Mouse (Mus musculus): ENCODE results near the gene Coro2b. TPM values are rescaled to one million over a fixed set of nuclear protein-coding genes. Genes with fewer than 3 reads are reported as not detected.
A peak's percentile ranks its signal among the peaks of the same experiment; 100 is the strongest.

Gene Coro2b
- polyA plus RNA-seq, 1 experiment from 2014 or later = 9.6 TPM

DNA sequence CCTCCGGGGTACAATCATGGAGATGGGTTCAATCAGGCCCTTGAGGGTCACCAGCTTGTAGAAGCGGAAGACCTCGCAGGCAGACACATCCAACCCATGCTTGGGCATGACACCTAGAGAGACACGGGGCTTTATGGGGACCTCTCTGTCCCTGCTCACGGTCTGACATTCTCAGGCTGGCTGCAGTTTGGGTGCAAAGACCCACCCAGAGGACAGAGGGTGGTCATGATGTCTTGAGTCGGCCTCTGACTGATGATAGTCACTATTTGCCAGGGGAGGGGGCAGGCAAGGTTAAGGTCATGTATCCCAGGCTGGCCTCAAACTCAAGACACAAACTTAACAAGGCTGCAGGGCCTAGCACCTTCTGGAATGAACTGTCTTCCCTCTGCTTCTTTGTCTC, 110.3 kb downstream of the Coro2b start:
- WGBS = 94% methylated on average over 6 of the region's 6 CpGs
- no peak overlapping the region for H3K9ac ChIP-seq

DNA sequence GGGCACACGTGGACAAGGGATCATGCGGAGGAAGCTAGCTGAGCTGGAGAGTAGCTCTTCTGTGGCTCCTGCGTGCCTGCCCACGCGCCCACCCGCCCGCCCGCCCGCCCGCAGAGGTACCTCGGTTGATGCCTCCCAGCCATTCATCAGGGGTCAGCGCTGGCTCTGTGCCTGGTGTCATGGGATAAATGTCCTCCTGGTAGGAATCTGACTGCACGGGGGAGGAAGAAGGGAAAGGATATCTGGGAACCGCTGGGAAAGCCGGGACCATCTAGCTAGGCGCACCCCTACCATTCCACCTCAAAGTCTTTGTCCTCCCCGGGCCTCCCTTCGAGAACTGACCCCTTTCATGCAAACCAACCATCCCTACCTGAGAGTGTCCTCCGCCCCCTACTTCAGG, 110.8 kb downstream of the Coro2b start:
- no peaks in the 10 kb centered on the region for H3K9me3 ChIP-seq
- no peaks in the 10 kb centered on the region for H3K36me3 ChIP-seq
- H3K4me2 ChIP-seq = no peak overlapping the region
- WGBS = 85% methylated on average over 19 of the region's 19 CpGs
- ATAC-seq (ENCODE audit: insufficient read depth, low FRiP score, low read depth) = no peak
- no peak overlapping the region for H3K27ac ChIP-seq
- no peak overlapping the region for H3K4me3 ChIP-seq (replicated peaks)
- peaks cover 6% of the 10 kb centered on the region; the same call in 1 of the 2 replicates for H3K4me1 ChIP-seq
- H3K9ac ChIP-seq = no peak overlapping the region
- no peaks in the 10 kb centered on the region for H3K27me3 ChIP-seq (replicated peaks)

More for the DNA sequence above, 110.3 kb downstream of the Coro2b start:
- Histone ChIP-seq H3K9me3 (no peaks in the 10 kb centered on the region), H3K4me2 (no peak overlapping the region), H3K27ac (no peak overlapping the region), H3K27me3 (replicated peaks) (no peaks in the 10 kb centered on the region), H3K4me1 (0 out of 2 replicates have a peak, but pooled peaks cover 3% of the 10 kb centered on the region), H3K36me3 (no peaks in the 10 kb centered on the region), H3K4me3 (replicated peaks) (no peak overlapping the region)
- no peak for ATAC-seq (ENCODE audit: insufficient read depth, low FRiP score, low read depth)

DNA sequence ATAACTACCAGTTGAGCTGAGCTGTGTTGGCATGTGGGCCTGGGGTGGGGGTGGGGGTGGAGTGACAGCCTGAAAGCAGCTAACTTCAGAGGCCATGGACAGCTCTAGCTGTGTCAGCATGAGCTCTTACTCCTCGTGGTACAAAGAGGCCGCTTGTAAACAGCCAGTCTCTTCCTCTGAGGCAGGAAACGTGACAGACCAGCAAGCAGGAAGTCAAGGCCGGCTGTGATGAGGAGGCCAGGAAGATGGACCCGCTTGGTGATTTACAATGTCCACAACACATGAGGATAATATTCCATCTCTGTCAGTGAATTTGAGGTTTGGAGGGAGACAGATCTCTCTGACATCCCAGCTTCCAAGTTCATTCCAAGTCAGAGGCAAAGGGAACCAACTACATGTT, 111.6 kb downstream of the Coro2b start:
- peaks cover 13% of the 10 kb centered on the region for H3K4me1 ChIP-seq
- no peak overlapping the region for H3K27ac ChIP-seq
- no peak overlapping the region for H3K9ac ChIP-seq
- no peaks in the 10 kb centered on the region for H3K9me3 ChIP-seq
- no peak for ATAC-seq (ENCODE audit: insufficient read depth, low FRiP score, low read depth)
- no peak overlapping the region for H3K4me3 ChIP-seq (replicated peaks)
- WGBS = 42% methylated on average over 5 of the region's 5 CpGs
- no peaks in the 10 kb centered on the region for H3K36me3 ChIP-seq
- H3K4me2 ChIP-seq = no peak overlapping the region
- H3K27me3 ChIP-seq (replicated peaks) = no peaks in the 10 kb centered on the region

DNA sequence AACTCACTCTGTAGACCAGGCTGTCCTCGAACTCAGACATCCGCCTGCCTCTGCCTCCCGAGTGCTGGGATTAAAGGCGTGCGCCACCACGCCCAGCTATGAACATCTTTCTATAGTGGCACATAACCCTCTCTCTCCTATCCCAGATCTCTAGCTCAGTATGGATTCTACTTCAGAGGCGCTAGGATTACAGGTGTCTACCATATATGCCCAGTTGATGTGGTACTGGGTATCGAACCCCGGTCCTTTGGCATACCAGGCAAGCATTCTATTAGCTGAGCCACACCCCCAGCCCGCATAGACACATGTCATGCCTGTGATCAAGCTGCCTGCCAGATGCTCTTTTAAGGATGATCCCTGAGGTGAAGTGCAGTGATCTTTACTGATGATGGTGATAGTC, 113.0 kb downstream of the Coro2b start:
- Histone ChIP-seq H3K27me3 (replicated peaks) (no peaks in the 10 kb centered on the region), H3K4me3 (replicated peaks) (no peak overlapping the region), H3K27ac (no peak overlapping the region), H3K4me1 (peaks cover 13% of the 10 kb centered on the region), H3K4me2 (no peak overlapping the region), H3K9ac (no peak overlapping the region), H3K36me3 (no peaks in the 10 kb centered on the region), H3K9me3 (no peaks in the 10 kb centered on the region)
- ATAC-seq (ENCODE audit: insufficient read depth, low FRiP score, low read depth) = no peak
- WGBS = 95% methylated on average over 10 of the region's 10 CpGs

DNA sequence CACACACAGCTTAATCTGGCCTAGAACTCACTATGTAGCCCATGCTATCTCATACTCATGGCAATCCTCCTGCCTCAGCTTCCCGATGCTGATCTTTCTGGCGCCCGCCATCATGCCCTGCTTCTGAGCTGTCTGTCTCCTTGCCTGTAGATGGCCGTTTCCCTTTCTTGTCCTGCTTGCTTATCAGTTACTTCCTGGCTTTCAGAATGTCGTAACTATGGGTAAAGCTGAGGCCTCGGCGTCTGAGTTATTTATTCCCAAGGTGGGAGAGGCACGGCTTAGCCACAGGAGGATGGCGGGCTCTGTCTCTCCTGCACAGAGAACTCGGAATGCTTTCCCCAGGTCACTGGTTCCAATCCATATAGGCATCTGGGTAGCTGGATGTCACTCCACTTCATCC, 113.9 kb downstream of the Coro2b start:
- Histone ChIP-seq H3K9ac (no peak overlapping the region), H3K4me2 (no peak overlapping the region), H3K27ac (no peak overlapping the region), H3K4me1 (peaks cover 13% of the 10 kb centered on the region), H3K36me3 (no peaks in the 10 kb centered on the region), H3K4me3 (replicated peaks) (no peak overlapping the region), H3K27me3 (replicated peaks) (no peaks in the 10 kb centered on the region), H3K9me3 (no peaks in the 10 kb centered on the region)
- ATAC-seq (ENCODE audit: insufficient read depth, low FRiP score, low read depth) = no peak
- WGBS = 77% methylated on average over 10 of the region's 10 CpGs

DNA sequence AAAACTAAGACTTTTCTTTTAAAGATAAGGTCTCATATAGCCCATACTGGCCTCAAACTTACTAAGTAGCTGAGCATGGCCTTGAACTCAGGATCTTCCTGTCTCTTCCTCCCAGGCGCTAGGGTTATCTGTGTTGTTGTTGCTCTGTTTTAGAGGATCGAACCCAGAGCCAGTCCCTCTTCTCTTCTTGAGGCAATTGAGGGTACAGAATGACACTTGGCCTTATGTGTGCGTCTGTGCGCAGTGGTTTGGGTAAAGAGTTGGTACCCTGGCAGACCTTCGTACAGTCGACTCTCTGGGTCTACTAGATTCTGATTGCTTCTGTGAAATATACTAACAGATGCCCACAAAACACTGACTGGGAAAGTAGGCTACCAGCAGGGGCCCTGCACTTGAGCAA, 114.9 kb downstream of the Coro2b start:
- ATAC-seq (ENCODE audit: insufficient read depth, low FRiP score, low read depth) = no peak
- 96% methylated on average over 6 of the region's 6 CpGs for WGBS

DNA sequence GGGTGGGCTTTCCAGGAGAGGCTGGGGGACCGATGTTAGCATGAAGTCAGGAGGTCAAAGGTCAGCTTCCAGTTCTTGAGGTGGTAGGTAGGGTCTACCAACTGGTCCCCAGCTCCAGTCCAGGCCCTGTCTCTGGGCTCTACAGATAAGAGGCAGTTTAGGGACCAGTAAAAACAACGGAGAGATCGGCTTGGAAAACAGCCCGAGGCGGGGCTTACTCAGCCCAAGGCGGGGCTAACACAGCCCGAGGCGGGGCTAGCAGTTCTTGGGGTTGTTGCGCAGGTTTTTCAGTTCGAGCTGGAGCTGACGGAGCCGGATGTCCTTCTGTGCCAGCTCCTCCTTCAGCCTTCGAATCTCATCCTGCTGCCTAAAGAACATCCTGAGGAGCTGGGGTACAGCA, 115.8 kb downstream of the Coro2b start:
- H3K27me3 ChIP-seq (replicated peaks) = no peaks in the 10 kb centered on the region
- peak overlapping the region; percentile 31 for H3K4me3 ChIP-seq (replicated peaks)
- peak overlapping the region; percentile 21; the same call in 1 of the 2 replicates for H3K27ac ChIP-seq
- H3K9ac ChIP-seq = no peak overlapping the region
- no peaks in the 10 kb centered on the region for H3K9me3 ChIP-seq
- WGBS = 3% methylated on average over 13 of the region's 13 CpGs
- H3K4me1 ChIP-seq = peaks cover 17% of the 10 kb centered on the region
- H3K4me2 ChIP-seq = peak overlapping the region; percentile 61
- no peaks in the 10 kb centered on the region for H3K36me3 ChIP-seq
- peak; percentile 82 for ATAC-seq (ENCODE audit: insufficient read depth, low FRiP score, low read depth)

More for the DNA sequence above, 114.9 kb downstream of the Coro2b start:
- no peak overlapping the region for H3K4me3 ChIP-seq (replicated peaks)
- H3K27ac ChIP-seq = no peak overlapping the region
- H3K4me2 ChIP-seq = no peak overlapping the region
- no peaks in the 10 kb centered on the region for H3K27me3 ChIP-seq (replicated peaks)
- no peaks in the 10 kb centered on the region for H3K9me3 ChIP-seq
- H3K36me3 ChIP-seq = no peaks in the 10 kb centered on the region
- H3K9ac ChIP-seq = no peak overlapping the region
- H3K4me1 ChIP-seq = peaks cover 13% of the 10 kb centered on the region

DNA sequence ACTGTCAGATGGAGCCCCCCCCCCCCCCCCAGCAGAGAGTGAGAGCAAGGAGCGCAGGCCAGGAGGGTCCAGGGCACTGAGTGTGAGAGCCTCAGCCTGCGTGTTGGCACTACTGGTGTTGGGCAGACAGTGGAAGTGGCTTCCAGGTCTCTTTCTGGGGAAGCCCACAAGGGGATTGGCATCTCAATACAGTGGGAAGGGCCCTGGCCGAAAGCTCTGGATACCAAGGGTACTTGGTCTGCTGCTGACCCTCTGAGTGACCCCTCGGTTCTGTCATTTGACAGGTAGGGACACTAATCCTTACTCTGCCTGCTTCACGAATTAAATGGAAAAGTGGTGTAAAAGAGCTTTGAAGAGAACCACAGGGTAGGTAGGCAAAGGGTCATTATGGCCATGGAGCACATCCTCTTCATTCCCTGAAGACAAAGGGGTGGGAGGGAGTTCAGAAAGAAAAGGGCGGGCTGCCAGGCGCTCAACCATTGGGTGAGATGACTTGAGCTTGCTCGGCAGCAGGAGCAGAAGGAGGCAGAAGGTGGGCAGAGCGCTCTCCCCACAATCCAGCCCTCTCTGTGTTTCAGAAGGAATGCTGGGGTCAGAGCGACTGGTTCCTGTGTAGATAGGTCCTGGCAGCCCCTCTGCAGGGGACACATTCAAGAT, 116.5 kb downstream of the Coro2b start:
- no peak overlapping the region for H3K9ac ChIP-seq
- peaks cover 15% of the 10 kb centered on the region for H3K4me1 ChIP-seq
- 63% methylated on average over 10 of the region's 10 CpGs for WGBS
- no peaks in the 10 kb centered on the region for H3K36me3 ChIP-seq
- ATAC-seq (ENCODE audit: insufficient read depth, low FRiP score, low read depth) = no peak
- H3K4me3 ChIP-seq (replicated peaks) = peak overlapping the region; percentile 31
- peak overlapping the region; percentile 61 for H3K4me2 ChIP-seq
- no peaks in the 10 kb centered on the region for H3K9me3 ChIP-seq
- peak overlapping the region; percentile 21; the same call in 1 of the 2 replicates for H3K27ac ChIP-seq
- H3K27me3 ChIP-seq (replicated peaks) = no peaks in the 10 kb centered on the region

DNA sequence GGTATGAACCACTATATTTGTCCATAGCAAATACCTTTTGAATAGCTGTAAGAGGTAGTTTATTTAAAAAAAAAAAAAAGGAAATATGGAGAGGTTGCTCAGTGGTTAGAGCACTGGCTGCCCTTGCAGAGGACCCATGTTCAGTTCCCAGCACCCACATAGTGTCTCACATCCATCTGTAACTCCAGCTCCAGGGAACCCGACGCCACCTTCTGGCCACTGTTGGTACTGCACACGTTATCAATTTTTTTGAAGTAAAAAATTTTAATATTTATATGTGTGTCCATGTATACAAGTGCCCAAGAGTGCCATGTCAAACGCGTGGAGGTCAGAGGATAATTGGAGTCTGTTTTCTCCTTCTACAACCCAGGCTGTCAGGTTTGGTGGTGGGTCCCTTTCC, 118.1 kb downstream of the Coro2b start:
- no peaks in the 10 kb centered on the region for H3K36me3 ChIP-seq
- H3K27ac ChIP-seq = no peak overlapping the region
- H3K27me3 ChIP-seq (replicated peaks) = no peaks in the 10 kb centered on the region
- H3K4me1 ChIP-seq = peaks cover 23% of the 10 kb centered on the region
- no peaks in the 10 kb centered on the region for H3K9me3 ChIP-seq
- no peak overlapping the region for H3K4me3 ChIP-seq (replicated peaks)
- no peak overlapping the region for H3K9ac ChIP-seq
- ATAC-seq (ENCODE audit: insufficient read depth, low FRiP score, low read depth) = no peak
- WGBS = 58% methylated on average over 5 of the region's 5 CpGs
- H3K4me2 ChIP-seq = no peak overlapping the region

DNA sequence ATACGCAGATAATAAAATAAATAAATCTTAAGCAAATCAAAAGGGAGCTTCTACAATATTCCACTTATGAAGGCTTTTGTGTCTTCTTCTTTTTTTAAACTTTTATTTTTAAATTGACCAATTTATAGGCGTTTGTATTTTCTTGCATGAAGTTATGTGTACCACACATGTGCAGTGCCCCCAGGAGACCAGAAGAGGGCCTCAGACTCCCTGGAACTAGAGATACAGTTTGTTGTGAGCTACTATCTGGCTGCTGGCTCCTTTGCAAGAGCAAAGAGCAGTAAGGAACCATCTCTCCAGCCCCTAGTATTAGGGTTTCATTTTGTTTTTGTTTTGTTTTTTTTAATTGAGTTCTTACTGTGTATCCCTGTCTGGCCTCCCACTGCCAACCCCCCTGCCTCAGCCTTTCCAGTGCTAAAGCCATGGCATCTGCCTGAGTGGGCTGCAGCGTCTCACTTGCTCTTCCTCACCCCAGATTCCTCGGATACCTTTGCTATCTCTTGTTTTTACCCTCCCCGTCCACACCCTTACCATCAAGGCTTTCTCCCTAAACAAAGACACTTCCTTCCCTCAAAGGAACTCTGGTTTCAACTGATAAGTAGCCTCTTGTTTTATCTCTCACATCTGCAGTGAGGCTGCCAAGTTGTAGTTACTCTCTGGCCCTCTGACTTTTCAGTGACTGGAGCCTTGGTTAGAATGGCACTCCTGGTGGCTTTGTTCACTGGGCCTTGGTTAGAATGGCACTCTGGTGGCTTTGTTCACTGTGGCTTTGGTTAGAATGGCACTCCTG, 129.3 kb downstream of the Coro2b start:
- H3K4me3 ChIP-seq (replicated peaks) = no peak overlapping the region
- H3K9ac ChIP-seq = no peak overlapping the region
- no peaks in the 10 kb centered on the region for H3K27me3 ChIP-seq (replicated peaks)
- 58% methylated on average over 5 of the region's 5 CpGs for WGBS
- H3K4me2 ChIP-seq = no peak overlapping the region
- ATAC-seq (ENCODE audit: insufficient read depth, low FRiP score, low read depth) = no peak
- H3K27ac ChIP-seq = no peak overlapping the region
- H3K36me3 ChIP-seq = no peaks in the 10 kb centered on the region
- no peaks in the 10 kb centered on the region for H3K4me1 ChIP-seq
- H3K9me3 ChIP-seq = no peaks in the 10 kb centered on the region

DNA sequence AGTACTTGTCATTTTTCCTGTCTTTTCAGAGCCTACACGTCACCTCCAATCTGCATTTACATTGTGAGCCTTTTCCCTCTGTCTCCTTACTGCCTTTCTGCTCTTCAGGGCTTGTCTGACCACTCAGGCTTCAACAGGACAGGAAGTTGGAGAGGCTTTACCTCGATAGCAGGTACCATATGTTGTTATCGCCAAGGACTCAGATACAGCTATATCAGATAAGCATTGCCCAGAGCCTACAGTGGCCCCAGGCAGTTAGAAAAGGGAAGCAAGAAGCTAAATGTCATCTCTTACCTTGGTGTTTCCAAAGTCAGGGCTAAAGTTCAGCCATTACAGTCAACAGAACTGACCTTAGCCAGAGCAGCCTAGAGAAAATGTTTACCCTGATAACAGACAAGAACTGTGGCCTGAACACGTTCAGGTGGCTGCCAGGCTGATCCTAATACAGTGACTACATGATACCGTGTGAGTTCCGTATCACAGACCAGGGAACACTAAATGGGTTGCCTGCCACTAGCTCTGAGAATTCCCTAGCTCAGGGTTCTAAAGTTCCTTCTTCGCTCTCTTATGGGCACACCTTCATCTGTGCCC, 130.3 kb downstream of the Coro2b start:
- peak; percentile 77; the same call in 1 of the 2 replicates for ATAC-seq (ENCODE audit: insufficient read depth, low FRiP score, low read depth)

DNA sequence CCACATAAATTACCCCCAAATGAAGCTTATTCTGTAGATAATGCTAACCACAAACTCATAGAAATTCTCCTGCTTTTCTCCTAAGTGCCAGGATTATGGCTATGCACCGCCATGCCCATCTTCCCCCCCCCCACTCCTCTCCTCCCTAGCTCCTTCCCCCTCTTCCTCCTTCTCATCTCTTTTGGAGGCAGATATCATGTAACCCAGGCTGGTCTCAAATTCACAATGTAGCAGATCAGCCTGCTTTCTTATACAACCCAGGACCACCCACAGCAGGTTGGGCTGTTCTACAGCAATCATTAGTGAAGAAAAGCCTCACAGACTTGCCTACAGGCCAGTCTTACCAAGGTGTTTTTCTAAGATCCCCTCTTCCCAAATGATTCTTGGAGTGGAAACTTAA, 135.3 kb downstream of the Coro2b start:
- no peak overlapping the region for H3K9ac ChIP-seq
- 42% methylated on average over 1 of the region's 1 CpGs for WGBS
- no peak overlapping the region for H3K4me3 ChIP-seq (replicated peaks)
- H3K9me3 ChIP-seq = no peaks in the 10 kb centered on the region
- H3K27me3 ChIP-seq (replicated peaks) = no peaks in the 10 kb centered on the region
- peaks cover 4% of the 10 kb centered on the region; the same call in 1 of the 2 replicates for H3K4me1 ChIP-seq
- no peaks in the 10 kb centered on the region for H3K36me3 ChIP-seq
- no peak overlapping the region for H3K4me2 ChIP-seq
- no peak for ATAC-seq (ENCODE audit: insufficient read depth, low FRiP score, low read depth)
- no peak overlapping the region for H3K27ac ChIP-seq

More for the DNA sequence above, 130.3 kb downstream of the Coro2b start:
- WGBS = 61% methylated on average over 7 of the region's 7 CpGs
- Histone ChIP-seq H3K4me3 (replicated peaks) (no peak overlapping the region), H3K4me1 (no peaks in the 10 kb centered on the region), H3K27me3 (replicated peaks) (no peaks in the 10 kb centered on the region), H3K9ac (no peak overlapping the region), H3K27ac (no peak overlapping the region), H3K9me3 (no peaks in the 10 kb centered on the region), H3K4me2 (no peak overlapping the region), H3K36me3 (no peaks in the 10 kb centered on the region)

Measured in stomach, embryonic 15.5 days (tissue).